Mouse (Mus musculus): ENCODE measurements around the gene Adgre5. TPM values are rescaled to one million over a fixed set of nuclear protein-coding genes. Genes with fewer than 3 reads are reported as not detected.
A peak's percentile ranks its signal among the peaks of the same experiment; 100 is the strongest.

Adgre5 gene
- total and polyA plus RNA-seq, 3 experiments, result 0.54 to 23.6 (median 3.7) TPM

DNA sequence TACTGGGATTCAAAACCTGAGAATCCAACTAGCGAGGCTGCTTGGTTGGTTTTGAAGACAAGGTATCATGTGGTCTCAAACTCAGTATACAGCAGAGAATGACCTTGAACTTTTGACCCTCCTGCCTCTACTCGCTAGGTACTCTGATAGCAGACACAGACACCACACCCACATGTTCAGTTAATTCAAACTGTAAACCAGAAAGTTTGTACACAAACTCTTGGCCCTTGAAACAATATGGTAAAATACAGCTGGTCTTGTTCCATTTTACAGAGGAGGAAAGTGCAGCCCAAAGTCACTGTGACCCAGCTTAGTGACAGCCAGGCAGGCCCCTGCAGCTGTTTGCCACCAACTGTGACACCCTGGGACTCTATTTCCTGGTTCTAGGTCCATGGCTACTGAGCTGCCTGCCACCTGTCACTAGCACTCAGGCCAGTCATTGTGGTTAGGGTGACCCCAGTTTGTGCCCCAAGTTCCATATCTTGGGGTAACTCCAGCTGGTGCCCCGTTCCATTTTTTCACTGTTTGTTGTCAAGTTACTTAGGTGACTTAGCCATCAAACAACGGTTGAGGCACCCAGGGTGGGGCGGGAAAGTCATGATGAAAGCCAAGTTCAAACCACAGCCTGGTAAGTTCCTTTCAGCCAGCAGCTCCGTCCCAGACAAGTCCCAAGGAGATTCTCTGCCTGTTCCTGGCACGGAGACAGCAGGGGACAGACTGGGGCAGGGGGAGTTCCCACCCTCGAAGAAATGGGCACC, 1.2 kb downstream of the Adgre5 start:
- H3K4me1 ChIP-seq (ENCODE audit: control insufficient read depth in 1 of 2, insufficient read depth in 2 of 2), result peaks cover 11 to 61% of the 10 kb centered on the region in 2 experiments
- H3K36me3 ChIP-seq (replicated peaks in 1 of 2; ENCODE audit: control insufficient read depth in 1 of 2, insufficient read depth in 1 of 2, low read length in 1 of 2), result peaks cover 0 to 2% of the 10 kb centered on the region in 2 experiments
- peaks cover 13% of the 10 kb centered on the region for H3K79me2 ChIP-seq (replicated peaks; ENCODE audit: control insufficient read depth, extremely low read depth, insufficient read depth, poor library complexity, severe bottlenecking)
- peak overlapping the region in 2 of 3 experiments; percentile 37 to 44 for H3K4me3 ChIP-seq (replicated peaks in 1 of 3; ENCODE audit: low read depth in 2 of 3, low read length in 2 of 3, poor library complexity in 1 of 3)
- in situ Hi-C loops (cut with MboI; ENCODE audit: low pct_ligation_motif_present, low pct_unique_long_range_greater_than_20kb, low sequenced_read_pairs), result loop anchor here (5.0 kb wide), 1 partner anchor 157 kb away; no protein-coding TSS in a partner anchor
- peak overlapping the region; percentile 55 for H3K27ac ChIP-seq (ENCODE audit: insufficient read depth, low read depth)
- peak overlapping the region; percentile 71 for H3K4me2 ChIP-seq (ENCODE audit: insufficient read depth, low read depth, poor library complexity, severe bottlenecking)
- dilution Hi-C loops (cut with MboI; ENCODE audit: extremely low pct_ligation_motif_present, extremely low pct_unique_long_range_greater_than_20kb, low sequenced_read_pairs), result no loop called here
- peak; percentile 64 for DNase-seq (ENCODE audit: extremely low read depth)
- TF ChIP-seq MYC (IDR thresholded peaks at IDR 0.05; ENCODE audit: low read depth, low read length) (peak; percentile 62; the same call in 1 of the 2 replicates), BHLHE40 (IDR thresholded peaks at IDR 0.05; ENCODE audit: low read depth, low read length) (peak; percentile 8; the same call in 1 of the 2 replicates), TCF12 (IDR thresholded peaks at IDR 0.05; ENCODE audit: low read depth, low read length) (peak; percentile 80), CHD2 (IDR thresholded peaks at IDR 0.05; ENCODE audit: low read length) (peak; percentile 62), MEF2A (IDR thresholded peaks at IDR 0.05; ENCODE audit: borderline replicate concordance, low read depth, low read length) (no peak; the same call in none of the 2 replicates), ZC3H11A (IDR thresholded peaks at IDR 0.05; ENCODE audit: low read depth, low read length) (no peak), JUND (conservative IDR thresholded peaks at IDR 0.05; ENCODE audit: low read depth, low read length) (no peak), ZMIZ1 (IDR thresholded peaks at IDR 0.05; ENCODE audit: low read depth, low read length) (peak; percentile 82), MAFK (IDR thresholded peaks at IDR 0.05; ENCODE audit: insufficient replicate concordance, low read length) (0 out of 2 replicates have a peak, but pooled peaks have one; percentile 23), TBP (conservative IDR thresholded peaks at IDR 0.05; ENCODE audit: low read depth, low read length) (peak; percentile 33; the same call in 1 of the 2 replicates), ETS1 (conservative IDR thresholded peaks at IDR 0.05; ENCODE audit: low read depth, low read length) (peak; percentile 61), IRF4 (IDR thresholded peaks at IDR 0.05; ENCODE audit: low read depth, low read length) (peak; percentile 39; the same call in 1 of the 2 replicates), ELF1 (IDR thresholded peaks at IDR 0.05; ENCODE audit: low read depth, low read length) (peak; percentile 78; the same call in 1 of the 2 replicates), HCFC1 (IDR thresholded peaks at IDR 0.05; ENCODE audit: low read depth, low read length) (peak; percentile 21; the same call in 1 of the 2 replicates), CHD1 (IDR thresholded peaks at IDR 0.05; ENCODE audit: low read depth, low read length) (peak; percentile 79; the same call in 1 of the 2 replicates), EP300 (IDR thresholded peaks at IDR 0.05; ENCODE audit: low read length) (peak; percentile 61), MAZ (IDR thresholded peaks at IDR 0.05; ENCODE audit: low read depth, low read length) (0 out of 2 replicates have a peak, but pooled peaks have one; percentile 56), RCOR1 (conservative IDR thresholded peaks at IDR 0.05; ENCODE audit: low read depth, low read length) (peak; percentile 66; the same call in 1 of the 2 replicates), NELFE (IDR thresholded peaks at IDR 0.05; ENCODE audit: low read depth, low read length) (0 out of 2 replicates have a peak, but pooled peaks have one; percentile 40), USF1 (IDR thresholded peaks at IDR 0.05; ENCODE audit: low read depth, low read length) (no peak), UBTF (IDR thresholded peaks at IDR 0.05; ENCODE audit: low read depth, low read length) (0 out of 2 replicates have a peak, but pooled peaks have one; percentile 40), SMC3 (IDR thresholded peaks at IDR 0.05; ENCODE audit: low read depth, low read length) (no peak), SIN3A (IDR thresholded peaks at IDR 0.05; ENCODE audit: low read length) (peak; percentile 94), MXI1 (IDR thresholded peaks at IDR 0.05; ENCODE audit: low read depth, low read length) (peak; percentile 49), KAT2A (IDR thresholded peaks at IDR 0.05; ENCODE audit: insufficient replicate concordance, low read length) (no peak), POLR2AphosphoS2 (IDR thresholded peaks at IDR 0.05; ENCODE audit: low read depth, low read length) (0 out of 2 replicates have a peak, but pooled peaks have one; percentile 42), NRF1 (IDR thresholded peaks at IDR 0.05; ENCODE audit: low read depth, low read length) (0 out of 2 replicates have a peak, but pooled peaks have one; percentile 15), MAX (IDR thresholded peaks at IDR 0.05; ENCODE audit: low read length) (peak; percentile 60)
- H3K9ac ChIP-seq (ENCODE audit: insufficient read depth, low read depth), result peak overlapping the region; percentile 77
- H3K9me3 ChIP-seq (replicated peaks; ENCODE audit: low read length), result peaks cover 19% of the 10 kb centered on the region
- no peaks in the 10 kb centered on the region for H3K27me3 ChIP-seq (replicated peaks)
